28 mouse cellular contexts compared by ENCODE assay signal in the genomic region with DNA sequence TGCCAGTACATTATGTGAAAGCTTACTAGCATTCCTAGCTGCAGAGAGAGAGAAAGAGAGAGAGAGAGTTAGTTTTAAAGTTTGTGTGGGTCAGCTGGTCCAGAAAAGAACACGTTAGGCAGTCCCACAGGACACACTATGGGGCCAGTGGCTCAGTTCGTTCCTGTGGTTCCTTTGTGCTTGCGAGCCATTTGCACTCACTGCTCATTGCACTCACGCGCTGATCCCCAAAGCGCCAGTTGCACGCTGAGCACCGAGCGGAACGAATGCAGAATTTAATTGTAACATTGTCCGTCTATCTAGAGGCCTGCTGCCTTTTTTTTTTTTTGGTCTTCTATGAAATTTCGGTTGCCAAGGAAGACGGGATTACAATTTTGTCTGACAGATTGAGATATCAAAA. TPM values are rescaled to one million over a fixed set of nuclear protein-coding genes. Genes with fewer than 3 reads are reported as not detected.
"Had no signal": no experiment of that assay in that cellular context is flagged by ENCODE, and none has a peak within 500 bp of the region (broad histone marks: within the 10 kb centered on the region; RNA-seq: fewer than 3 reads in every experiment).

No protein-coding gene starts in this region.

- H3K36me3 ChIP-seq: limb, embryonic 12.5 days; limb, embryonic 15.5 days; lung, embryonic 15.5 days; neural tube, embryonic 13.5 days had no signal

- H3K27ac ChIP-seq: limb, embryonic 12.5 days; limb, embryonic 15.5 days; liver, embryonic 14.5 days; lung, embryonic 15.5 days; neural tube, embryonic 13.5 days; stomach, postnatal 0 days had no signal

- H3K4me2 ChIP-seq: limb, embryonic 12.5 days; limb, embryonic 15.5 days; liver, embryonic 11.5 days; lung, embryonic 15.5 days; neural tube, embryonic 13.5 days had no signal

- H3K4me1 ChIP-seq: limb, embryonic 12.5 days; limb, embryonic 15.5 days; lung, embryonic 15.5 days; neural tube, embryonic 13.5 days had no signal

- H3K4me3 ChIP-seq: limb, embryonic 12.5 days; limb, embryonic 15.5 days; lung, embryonic 15.5 days; neural tube, embryonic 13.5 days had no signal

- ATAC-seq: intestine, embryonic 16.5 days; liver, postnatal 0 days had no signal

- H3K9ac ChIP-seq: limb, embryonic 12.5 days; limb, embryonic 15.5 days; liver, embryonic 14.5 days; liver, postnatal 0 days; lung, embryonic 15.5 days; neural tube, embryonic 13.5 days had no signal

- H3K9me3 ChIP-seq: limb, embryonic 12.5 days; limb, embryonic 15.5 days; lung, embryonic 15.5 days; neural tube, embryonic 13.5 days had no signal

- DNase-seq: kidney, adult 18-20 months; kidney, adult 9 months; kidney, postnatal 14 days; kidney, postnatal 4 days; left cerebral cortex, postnatal 4 days; liver, postnatal 0 days; lung, postnatal 10 days; lung, postnatal 36 days; right cerebral cortex, adult 18-20 months; right cerebral cortex, postnatal 14 days; right cerebral cortex, postnatal 4 days; thymus, adult 2 months; thymus, postnatal 14 days; thymus, postnatal 4 days had no signal

RNA-seq across cellular contexts. Expression of a gene that starts 15.4 kb away (rescaled TPM):
- total RNA-seq: layer of hippocampus, adult 18-20 months; layer of hippocampus, postnatal 14 days; left cerebral cortex, adult 8-10 months; left cerebral cortex, postnatal 14 days; left cerebral cortex, postnatal 4 days had no signal
- polyA plus RNA-seq: intestine, embryonic 16.5 days; kidney, embryonic 16.5 days; limb, embryonic 12.5 days; limb, embryonic 15.5 days; liver, embryonic 11.5 days; liver, embryonic 14.5 days; liver, postnatal 0 days; lung, embryonic 15.5 days; neural tube, embryonic 13.5 days; stomach, embryonic 14.5 days; stomach, postnatal 0 days; thymus, adult 2 months had no signal
